Mouse (Mus musculus): ENCODE measurements at regions not wholly inside any gene's neighbourhood (a gene's known extent, or its start where the extent isn't known, plus 50 kb on each side); places are given as distances from the start of the nearest gene placed in this dataset.
"Not testable (repeated sequence)": the region's sequence is repeated elsewhere in the genome, so short reads cannot be mapped to it uniquely, and the experiment has no call there.

GRCm38 (mm10) chr12:77526581-77526980, 288.7 kb downstream of the Fut8 start:
- not testable (repeated sequence) for TF ChIP-seq POLR2A (IDR thresholded peaks at IDR 0.05; ENCODE audit: low read depth, low read length); CTCF (IDR thresholded peaks at IDR 0.05; ENCODE audit: borderline replicate concordance, insufficient read depth, low read length)
